Mouse (Mus musculus) kidney, postnatal 36 days (tissue): ENCODE measurements around the gene Ctnnd2.
A peak's percentile ranks its signal among the peaks of the same experiment; 100 is the strongest.

Source experiments
- DNase-seq, 2 experiments: peaks; one replicate each; pipeline ENCODE4 v3.0.0; 2021 to 2022; ENCODE audit warnings: mixed read lengths in 2 of 2

Ctnnd2 gene

GRCm38 (mm10) chr15:30891986-30892385 is 719.6 kb downstream of the Ctnnd2 start:
- peak; percentile 4 to 18 for DNase-seq

GRCm38 (mm10) chr15:30895063-30895462 is 722.7 kb downstream of the Ctnnd2 start:
- DNase-seq, result no peak

- no peak for DNase-seq
Observed at GRCm38 (mm10) chr15:30897342-30897741, 724.9 kb downstream of the Ctnnd2 start.

GRCm38 (mm10) chr15:30908027-30908426 is 735.6 kb downstream of the Ctnnd2 start:
- no peak for DNase-seq

- DNase-seq, result peak in 1 of 2 experiments; percentile 24
Observed at GRCm38 (mm10) chr15:30913360-30913759, 741.0 kb downstream of the Ctnnd2 start.

GRCm38 (mm10) chr15:30925838-30926237 is 753.4 kb downstream of the Ctnnd2 start:
- DNase-seq, result peak in 1 of 2 experiments; percentile 2

GRCm38 (mm10) chr15:30927632-30928031 is 755.2 kb downstream of the Ctnnd2 start:
- peak; percentile 6 to 72 for DNase-seq

GRCm38 (mm10) chr15:30931906-30932305 is 759.5 kb downstream of the Ctnnd2 start:
- no peak for DNase-seq

- no peak for DNase-seq
Observed at GRCm38 (mm10) chr15:30945863-30946262, 773.5 kb downstream of the Ctnnd2 start.

- DNase-seq, result no peak
Observed at GRCm38 (mm10) chr15:30958513-30958912, 786.1 kb downstream of the Ctnnd2 start.

- no peak for DNase-seq
Observed at GRCm38 (mm10) chr15:30962421-30963160, 790.2 kb downstream of the Ctnnd2 start.

- no peak for DNase-seq
Observed at GRCm38 (mm10) chr15:30964046-30964445, 791.7 kb downstream of the Ctnnd2 start.

GRCm38 (mm10) chr15:30964865-30965679 is 792.7 kb downstream of the Ctnnd2 start:
- DNase-seq, result no peak

- no peak for DNase-seq
Observed at GRCm38 (mm10) chr15:30966826-30967225, 794.4 kb downstream of the Ctnnd2 start.

- no peak for DNase-seq
Observed at GRCm38 (mm10) chr15:30974436-30974835, 802.0 kb downstream of the Ctnnd2 start.

GRCm38 (mm10) chr15:30974991-30975775 is 802.8 kb downstream of the Ctnnd2 start:
- no peak for DNase-seq

GRCm38 (mm10) chr15:30977166-30977740 is 804.9 kb downstream of the Ctnnd2 start:
- DNase-seq, result no peak

- DNase-seq, result no peak
Observed at GRCm38 (mm10) chr15:30986890-30987289, 814.5 kb downstream of the Ctnnd2 start.

- DNase-seq, result peak; percentile 4 to 13
Observed at GRCm38 (mm10) chr15:30990421-30991252, 818.2 kb downstream of the Ctnnd2 start.

GRCm38 (mm10) chr15:30992357-30992756 is 820.0 kb downstream of the Ctnnd2 start:
- no peak for DNase-seq

- no peak for DNase-seq
Observed at GRCm38 (mm10) chr15:30992901-30993300, 820.5 kb downstream of the Ctnnd2 start.

GRCm38 (mm10) chr15:30995346-30995745 is 823.0 kb downstream of the Ctnnd2 start:
- no peak for DNase-seq
